Mouse (Mus musculus) spleen, adult 18-20 months (tissue): Measurements from ENCODE around the gene Hoxb2.

ENCODE experiments used
- DNase-seq, 2 experiments: peaks; one replicate each; pipeline ENCODE4 v3.0.0; 2022; ENCODE audit warnings: mixed read lengths in 2 of 2

Gene Hoxb2

DNA sequence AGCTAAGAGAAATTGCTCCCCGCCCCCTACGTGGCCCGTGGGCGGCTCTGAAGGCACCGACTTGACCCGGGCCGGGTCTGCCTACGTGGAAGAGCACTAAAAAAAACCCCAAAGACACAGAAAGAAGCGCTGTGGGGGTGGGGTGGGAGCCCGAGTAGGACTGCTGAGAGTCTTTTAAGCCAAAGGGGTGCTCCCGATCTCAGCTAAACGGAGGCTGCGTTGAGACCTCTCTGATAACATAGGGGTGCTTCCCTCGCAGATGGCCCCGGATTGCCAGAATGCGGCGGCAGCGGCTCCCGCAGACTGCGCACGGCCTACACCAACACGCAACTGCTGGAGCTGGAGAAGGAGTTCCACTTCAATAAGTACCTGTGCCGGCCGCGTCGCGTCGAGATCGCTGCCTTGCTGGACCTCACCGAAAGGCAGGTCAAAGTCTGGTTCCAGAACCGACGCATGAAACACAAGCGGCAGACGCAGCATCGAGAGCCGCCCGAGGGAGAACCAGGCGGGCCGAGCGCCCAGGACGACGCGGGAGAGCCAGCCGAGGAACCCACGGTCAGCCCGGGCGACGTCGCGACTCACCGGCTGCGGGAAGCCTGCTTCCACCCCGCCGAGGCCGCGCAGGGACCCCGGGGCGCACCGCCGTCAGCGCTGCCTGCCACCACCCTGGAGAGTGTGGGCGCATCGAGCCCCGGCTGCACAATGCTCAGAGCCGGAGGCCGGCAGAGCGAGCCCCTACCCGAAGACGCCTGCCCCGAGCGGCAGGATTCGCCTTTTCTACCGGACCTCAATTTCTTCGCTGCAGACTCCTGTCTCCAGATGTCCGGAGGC, 2.6 kb downstream of the Hoxb2 start:
- peak in 1 of 2 experiments; percentile 11 for DNase-seq

DNA sequence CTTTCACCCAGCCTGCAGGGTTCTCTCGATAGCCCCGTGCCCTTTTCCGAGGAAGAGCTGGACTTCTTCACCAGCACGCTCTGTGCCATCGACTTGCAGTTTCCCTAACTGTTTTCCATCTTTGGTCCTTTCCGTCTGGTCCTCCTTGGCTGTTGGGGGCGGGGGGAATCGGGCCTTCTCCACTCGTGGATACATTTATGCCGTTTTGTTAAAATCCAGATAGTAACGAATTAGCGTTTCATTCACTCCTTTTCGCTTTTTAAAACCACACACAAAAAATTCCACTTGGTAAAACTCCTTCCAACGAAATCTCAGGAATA, 3.2 kb downstream of the Hoxb2 start:
- DNase-seq = no peak

DNA sequence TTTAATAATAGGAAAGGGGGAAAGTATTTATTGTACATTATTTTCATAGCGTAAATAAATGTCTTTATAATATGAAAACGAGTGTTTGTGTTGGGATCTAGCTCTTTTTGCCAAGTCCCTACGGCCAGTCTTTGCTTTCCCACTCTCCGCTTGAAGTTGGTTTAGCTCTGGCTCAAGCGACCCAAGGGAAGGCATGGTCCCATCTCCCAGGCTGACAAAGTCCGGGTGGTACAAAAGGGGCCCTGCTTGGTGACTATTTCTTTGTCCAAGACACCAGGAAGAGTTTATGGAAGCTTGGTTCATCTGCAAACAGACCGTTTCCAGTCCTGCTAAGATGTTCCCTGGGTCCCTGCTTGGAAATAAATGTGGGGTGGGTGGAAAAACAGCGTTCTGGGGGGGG, 3.6 kb downstream of the Hoxb2 start:
- no peak for DNase-seq

DNA sequence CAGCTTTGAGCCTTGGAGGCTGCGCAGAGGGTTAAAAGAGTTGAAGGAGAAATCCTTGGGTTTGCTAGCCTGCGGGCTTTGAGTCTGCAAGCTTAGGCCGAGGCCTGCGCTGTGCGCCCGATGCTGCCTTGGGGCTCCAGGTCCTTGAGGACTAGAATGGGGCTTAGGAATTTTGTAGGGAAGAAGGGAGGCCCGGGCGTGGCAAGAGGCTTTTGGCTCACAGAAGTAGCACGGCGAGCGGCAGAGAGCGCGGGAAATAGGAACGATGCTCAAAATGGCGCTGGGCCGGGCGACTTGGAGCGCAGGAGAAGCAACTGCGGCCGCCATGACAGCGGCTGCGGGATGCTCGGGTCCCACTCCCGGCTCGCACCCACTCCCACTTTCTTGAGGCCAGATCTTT, 4.1 kb downstream of the Hoxb2 start:
- DNase-seq = no peak

DNA sequence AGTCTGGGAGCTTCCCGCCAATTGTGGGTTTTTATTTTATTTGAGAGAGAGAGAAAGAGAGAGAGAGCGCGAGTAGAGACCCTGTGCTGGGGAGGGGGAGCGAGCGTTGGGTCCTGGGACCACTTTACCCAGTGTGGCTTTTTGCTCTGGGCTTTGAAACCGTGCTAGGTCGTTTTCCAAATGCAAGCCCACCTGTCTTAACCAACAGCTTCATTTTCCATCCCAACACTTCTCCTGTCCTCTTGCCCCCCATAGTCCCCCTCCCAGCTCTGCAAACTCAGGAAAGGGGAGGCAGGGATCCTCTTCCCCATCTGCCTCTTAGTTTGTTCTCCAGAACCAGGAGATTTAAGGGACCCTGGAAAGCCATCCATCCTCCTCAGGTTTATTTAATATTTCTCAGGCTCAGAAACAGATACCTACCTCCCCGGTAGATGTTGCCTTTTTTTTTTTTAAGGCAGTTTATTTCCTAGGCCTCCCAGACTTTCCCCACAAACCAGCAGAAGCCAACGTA, 4.5 kb downstream of the Hoxb2 start:
- DNase-seq = no peak

DNA sequence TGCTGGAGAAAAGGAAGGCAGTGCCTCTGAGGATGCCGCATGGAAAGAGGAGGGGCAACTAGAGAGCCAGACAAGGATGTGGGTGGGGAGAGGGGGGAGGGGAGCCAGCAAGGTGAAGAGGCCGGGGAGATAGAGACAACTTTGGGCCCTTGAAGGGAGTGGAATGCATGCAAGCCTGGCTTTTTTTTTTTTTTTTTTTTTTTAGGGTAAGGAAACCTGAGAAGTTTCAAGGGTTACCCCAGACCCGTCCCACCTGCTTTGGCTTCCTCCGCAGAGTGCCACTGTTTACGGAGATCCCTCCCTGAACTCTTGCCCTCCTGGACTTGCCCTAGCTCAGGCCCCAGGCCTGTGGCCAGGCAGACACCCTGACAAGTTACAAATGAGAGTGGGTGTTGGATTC, 13.5 kb downstream of the Hoxb2 start:
- DNase-seq = no peak

DNA sequence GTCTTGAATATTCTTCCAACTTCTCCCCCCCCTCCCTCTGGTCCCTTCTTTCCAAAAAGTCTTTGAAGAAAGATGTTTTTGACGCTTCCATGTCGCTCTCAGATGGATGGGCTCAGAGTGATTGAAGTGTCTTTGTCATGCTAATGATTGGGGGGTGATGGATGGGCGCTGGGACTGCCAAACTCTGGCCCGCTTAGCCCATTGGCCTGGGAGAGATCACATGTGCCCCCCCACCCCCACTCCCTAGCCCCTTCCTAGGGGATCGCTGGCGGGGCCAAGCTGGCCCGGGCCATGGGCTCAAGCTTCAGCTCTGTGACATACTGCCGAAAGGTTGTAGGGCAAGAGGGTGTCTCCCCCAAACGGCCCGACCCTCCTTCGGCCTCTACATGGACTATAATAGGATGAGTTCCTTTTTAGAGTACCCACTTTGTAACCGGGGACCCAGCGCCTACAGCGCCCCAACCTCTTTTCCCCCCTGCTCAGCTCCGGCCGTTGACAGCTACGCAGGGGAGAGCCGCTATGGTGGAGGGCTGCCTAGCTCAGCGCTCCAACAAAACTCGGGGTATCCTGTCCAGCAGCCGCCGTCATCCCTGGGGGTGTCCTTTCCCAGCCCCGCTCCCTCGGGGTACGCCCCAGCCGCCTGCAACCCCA, 15.2 kb downstream of the Hoxb2 start, which contains the start of gene Hoxb1:
TSS of gene Hoxb1 (plus strand) at position 312 of the 651 bp plus-strand sequence.
- DNase-seq = no peak

DNA sequence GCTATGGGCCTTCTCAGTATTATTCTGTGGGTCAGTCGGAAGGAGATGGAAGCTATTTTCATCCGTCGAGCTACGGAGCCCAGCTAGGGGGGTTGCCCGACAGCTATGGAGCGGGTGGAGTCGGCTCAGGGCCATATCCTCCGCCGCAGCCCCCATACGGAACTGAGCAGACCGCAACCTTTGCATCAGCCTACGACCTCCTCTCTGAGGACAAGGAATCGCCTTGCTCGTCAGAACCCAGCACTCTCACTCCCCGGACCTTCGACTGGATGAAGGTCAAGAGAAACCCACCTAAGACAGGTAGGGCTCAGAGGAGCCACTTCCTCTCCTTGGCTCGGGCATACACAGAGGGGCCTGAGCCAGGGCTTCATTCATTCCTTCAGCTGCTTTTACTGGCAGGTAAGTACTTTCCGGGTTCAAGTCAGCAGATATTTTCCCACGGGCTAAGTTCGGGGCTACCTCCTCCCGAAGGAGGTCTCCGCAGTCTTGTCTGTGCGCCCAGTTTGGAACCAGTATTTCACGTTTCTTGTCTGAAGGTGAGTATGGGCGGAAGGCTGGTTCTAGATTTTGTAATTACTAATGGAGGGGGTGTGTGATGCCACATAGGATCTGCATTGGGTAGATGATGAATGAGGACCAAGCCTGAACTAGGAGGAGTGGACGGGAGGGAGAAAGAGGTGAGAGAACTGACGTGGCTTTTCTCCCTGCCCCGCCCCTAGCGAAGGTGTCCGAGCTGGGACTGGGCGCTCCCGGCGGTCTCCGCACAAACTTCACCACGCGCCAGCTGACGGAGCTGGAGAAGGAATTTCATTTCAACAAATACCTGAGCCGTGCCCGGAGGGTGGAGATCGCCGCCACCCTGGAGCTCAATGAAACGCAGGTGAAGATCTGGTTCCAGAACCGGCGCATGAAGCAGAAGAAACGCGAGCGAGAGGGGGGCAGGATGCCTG, 16.0 kb downstream of the Hoxb2 start:
- no peak for DNase-seq

DNA sequence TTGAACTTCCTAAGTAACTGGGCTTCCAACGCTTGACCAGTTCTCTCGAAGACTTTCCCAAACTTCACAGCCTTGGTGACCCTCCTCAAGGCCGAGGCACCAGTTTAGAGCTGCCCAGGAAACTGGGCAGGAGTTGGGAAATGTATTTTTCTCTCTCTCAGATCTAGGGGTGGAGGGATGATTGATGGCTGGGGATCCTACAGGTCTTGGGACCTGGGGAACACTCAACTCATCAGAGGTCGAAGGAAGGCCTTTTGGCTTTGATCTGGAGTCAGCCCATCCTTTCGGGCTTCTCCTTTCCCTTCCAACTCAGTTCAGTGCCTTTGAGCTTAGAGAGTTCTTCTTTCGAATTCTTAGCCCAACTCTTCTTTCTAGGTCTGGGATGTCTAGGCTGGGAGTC, 16.8 kb downstream of the Hoxb2 start:
- no peak for DNase-seq

DNA sequence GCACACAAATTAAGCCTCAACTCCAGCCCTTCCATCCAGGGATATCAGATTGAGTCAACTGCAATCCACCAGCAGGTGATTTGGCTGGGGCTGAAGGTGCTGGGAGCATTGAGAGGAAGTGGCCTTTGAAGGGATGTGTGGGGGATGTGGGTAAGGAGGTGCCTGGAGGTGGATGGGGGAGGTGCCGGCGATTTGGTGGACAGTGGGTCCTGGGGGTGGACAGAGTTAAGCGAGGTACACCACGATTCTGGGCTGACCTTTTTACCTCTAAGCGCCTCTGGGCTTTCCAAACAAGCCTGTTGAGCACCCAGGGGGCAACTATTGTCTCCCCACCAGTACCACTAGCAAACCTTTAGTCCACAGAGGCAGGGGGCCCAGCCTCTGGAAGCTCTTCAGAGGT, 18.4 kb downstream of the Hoxb2 start:
- no peak for DNase-seq

DNA sequence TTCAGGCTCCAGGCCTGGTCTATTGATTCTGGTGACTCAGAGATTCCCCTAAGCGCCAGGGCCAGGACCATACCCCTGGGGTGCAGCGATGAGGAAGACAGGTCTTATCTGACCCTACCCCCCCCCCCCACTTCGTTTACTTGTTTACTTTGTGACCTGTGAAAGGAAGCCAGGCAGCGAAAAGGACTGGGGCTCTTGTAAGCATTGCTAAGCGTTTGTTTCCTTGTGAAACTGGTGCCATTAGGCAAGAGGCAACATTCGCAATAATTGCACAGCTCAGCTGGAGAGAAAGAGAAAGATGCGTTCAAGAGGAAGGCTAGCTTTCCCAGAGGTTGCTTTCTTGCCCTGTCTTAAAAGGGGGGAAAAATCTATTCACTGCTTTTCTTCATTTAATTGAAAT, 18.8 kb downstream of the Hoxb2 start:
- DNase-seq = no peak

DNA sequence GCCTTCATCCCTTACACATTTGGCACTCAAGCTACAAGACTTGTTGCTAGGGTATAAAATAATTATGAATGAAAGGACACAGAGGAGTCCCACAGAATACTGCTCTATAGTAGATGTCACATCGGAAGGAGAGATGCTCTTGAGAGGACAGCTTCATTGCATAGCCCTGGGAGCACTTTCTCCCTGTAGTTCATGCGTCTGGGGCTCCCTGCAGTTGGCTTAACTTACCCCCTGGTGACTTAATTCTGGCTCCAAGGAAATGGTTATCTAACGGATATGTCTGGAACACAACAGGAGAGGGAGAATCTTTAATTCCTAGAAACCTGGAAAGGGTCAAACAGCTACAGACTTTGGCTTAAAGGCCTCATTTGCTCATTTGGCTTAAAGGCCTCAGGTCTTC, 21.4 kb downstream of the Hoxb2 start:
- no peak for DNase-seq

DNA sequence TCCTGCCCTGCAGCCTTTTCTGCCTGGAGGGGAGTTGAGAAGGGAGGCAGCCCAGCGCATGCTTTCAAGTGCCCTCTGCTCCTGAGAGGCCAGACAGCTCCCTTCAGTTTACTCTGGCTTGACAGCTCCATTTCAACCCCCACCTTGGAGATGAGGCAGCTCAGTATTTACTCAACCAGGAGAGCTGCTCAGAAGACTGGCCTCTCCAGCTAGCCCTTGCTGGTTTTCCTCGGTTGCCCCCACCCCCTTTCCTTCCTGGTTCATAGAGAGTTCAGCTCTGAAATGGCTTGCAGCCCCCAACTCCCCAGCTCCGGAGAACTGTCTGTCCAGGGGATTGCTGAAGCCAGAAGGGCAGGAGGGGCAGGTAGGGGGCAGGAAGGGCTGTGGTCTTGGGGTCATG, 22.2 kb downstream of the Hoxb2 start:
- no peak for DNase-seq

DNA sequence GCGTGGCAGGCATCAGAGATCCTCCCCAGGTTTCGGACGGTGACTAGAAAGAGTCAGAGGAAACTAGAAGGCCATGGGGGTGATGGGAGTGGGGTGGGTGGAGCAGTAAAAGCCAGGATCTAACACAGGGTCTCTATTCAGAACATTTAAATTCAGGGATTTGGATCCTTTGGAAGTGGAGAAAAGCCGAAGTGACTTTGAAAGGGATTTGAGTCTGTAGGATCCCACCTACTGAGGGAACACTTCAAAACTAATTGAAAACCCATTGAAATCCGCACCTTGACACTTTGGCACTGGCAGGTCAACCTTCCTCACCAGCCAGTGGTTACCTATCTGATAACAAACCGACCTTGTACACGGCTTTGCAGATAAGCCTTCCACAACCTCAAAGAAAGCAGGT, 24.5 kb downstream of the Hoxb2 start:
- no peak for DNase-seq

DNA sequence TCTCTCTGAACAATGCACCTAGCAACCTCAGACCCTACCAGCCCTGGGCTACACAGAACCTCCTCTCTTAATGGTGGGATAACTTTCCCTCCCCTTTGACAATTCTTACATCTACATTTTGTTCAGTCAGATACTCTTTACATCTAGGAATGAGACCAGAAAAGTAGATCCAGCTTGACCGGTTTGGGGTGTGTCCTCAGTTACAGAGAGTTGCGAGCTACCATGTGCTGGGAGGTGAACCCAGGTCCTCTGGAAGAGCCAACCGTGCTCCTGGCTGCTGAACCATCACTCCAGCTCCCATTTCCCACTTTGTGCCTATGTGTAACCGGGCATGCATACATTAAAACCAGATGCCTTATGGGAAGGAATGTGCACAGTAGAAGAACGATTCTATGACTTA, 33.1 kb downstream of the Hoxb2 start:
- DNase-seq = no peak

DNA sequence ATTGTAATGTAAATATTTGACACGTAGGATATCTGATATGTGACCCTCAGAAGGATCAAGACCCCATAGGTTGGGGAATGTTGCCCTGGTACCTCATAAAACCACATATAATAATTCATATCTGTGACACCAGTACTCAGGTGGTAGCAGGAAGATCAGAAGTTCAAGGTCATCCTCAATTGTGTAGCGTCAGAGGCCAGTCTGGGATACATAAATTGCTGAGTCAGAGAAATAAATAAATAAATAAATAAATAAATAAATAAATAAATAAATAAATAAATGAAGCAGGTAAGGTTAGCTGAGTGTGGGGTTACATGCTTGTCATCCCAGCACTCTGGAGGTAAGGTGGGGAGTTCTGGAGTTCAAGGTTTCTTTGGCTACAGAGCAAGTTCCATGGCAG, 37.3 kb downstream of the Hoxb2 start:
- DNase-seq = no peak

DNA sequence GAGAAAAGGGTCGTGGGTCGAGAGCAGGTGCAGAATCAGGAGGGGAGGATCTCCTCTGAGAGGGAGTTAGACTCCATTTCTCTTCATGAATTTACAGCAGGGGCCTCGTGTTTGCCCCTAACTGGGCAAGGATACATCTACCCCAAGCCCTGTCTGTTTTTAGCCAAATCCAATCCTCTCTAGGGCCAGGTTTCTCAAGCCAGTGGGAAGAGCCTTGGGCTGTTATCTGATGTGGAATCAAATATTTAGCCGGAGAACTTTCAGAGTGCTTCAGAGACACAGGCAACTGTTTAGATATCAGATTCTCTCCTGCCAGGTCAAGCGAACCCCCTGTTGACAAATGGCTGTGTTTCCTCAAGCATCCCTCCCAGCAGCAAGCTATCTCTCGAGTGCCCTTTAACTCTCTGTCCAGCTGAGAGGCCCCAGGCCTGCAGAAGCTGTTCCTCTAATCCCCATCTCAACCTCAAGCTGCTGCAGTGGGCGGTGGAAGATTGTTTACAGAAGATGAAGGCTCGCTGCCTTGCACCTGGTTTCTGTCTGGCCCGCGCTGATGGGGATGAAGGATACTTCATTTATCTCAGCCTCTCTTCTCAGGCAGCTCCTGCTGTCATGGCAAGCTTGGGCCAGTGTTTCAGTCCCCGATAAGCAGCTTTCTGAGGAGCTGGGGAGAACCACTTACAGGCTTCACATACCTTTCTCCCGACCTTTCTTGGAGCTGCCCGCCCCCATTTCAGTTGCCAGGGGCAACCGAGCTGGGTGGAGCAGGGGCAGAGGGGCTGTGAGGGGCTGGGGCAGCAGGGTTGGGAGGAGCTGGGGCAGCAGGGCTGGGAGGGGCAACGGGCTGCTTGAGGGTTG, 46.7 kb downstream of the Hoxb2 start:
- no peak for DNase-seq

DNA sequence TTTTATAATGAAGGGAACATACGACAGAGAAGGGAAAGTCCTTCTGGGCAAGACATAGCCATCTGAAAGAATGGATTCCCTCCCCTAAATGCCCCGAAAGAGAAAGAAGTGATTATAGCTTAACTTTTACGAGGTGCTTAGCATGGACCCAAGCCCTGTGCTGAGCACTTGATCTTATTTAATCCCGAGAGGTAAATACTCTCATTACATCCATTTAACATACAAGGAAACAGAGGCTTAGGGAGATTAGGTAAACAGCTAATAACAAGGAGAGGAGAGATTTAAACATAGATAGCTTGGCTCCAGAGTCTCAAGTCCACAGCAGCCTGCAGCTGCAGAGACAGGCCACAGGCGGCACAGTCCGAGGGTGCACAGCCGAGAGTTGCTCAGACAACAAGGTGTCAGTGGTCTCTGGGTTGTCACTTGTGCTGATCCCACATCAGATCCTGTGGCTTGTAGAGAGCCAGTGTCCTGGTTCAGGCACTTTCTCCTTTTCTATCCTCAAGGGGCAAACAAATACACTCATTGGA, 47.5 kb downstream of the Hoxb2 start:
- no peak for DNase-seq

DNA sequence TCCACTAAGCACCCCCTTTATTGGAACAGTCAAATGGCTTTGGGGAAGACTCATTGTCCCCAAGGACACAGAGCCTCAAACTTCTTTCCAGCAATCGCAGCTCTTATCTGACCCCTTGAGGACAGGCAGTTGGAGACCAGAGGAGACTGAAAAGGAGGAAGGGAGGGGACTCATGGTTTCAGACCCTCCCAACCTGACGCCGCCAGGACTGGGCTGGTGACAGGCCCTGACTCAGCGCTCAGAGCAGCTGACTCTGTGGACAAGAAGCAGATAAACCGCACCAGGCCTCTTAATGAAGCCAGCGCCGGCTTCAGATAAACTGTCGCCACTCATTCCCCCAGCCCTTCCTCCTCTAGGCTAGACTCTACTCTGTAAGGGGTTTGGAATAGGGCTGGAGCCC, 49.6 kb downstream of the Hoxb2 start:
- no peak for DNase-seq
